Mouse (Mus musculus): ENCODE results near the gene Tmem88. TPM values are rescaled to one million over a fixed set of nuclear protein-coding genes. Genes with fewer than 3 reads are reported as not detected.

Tmem88 gene
- polyA plus RNA-seq, 1 experiment from 2014 or later = 54.7 TPM

DNA sequence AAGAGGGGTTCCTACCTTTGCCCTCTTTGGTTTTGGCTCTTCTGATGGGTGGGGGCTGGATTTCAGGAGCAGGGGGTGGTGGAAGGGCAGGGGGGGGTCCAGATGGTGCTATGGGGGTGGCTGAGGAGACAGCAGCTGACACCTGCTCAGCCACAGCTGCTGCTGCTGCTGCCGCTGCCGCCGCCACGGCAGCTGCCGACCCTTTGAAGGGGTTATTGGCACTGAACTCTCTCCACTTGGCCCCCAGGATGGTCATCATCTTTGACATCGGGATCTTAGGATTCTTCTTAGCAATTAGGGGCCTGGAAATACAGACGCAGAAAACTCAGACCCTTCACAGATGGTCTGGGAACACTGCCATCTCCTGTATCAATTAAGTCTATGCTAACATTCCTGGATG, 36.0 kb downstream of the Tmem88 start:
- H3K9me3 ChIP-seq (ENCODE audit: control insufficient read depth, low read length) = no peaks in the 10 kb centered on the region
- H3K36me3 ChIP-seq (ENCODE audit: control insufficient read depth, insufficient read depth, low read length) = peaks cover 62% of the 10 kb centered on the region
- H3K4me2 ChIP-seq (ENCODE audit: low read depth, low read length) = no peak overlapping the region
- no peak overlapping the region for H3K27ac ChIP-seq (ENCODE audit: low read length)
- ATAC-seq (ENCODE audit: low read depth) = no peak
- 59% methylated on average over 7 of the region's 7 CpGs for WGBS
- H3K27me3 ChIP-seq (ENCODE audit: control insufficient read depth, insufficient read depth, low read depth, low read length) = no peaks in the 10 kb centered on the region
- H3K4me3 ChIP-seq (ENCODE audit: low read length) = no peak overlapping the region
- peaks cover 28% of the 10 kb centered on the region for H3K4me1 ChIP-seq (replicated peaks; ENCODE audit: control insufficient read depth, insufficient read depth, low read length)
- no peak overlapping the region for H3K9ac ChIP-seq (ENCODE audit: low read length)

GRCm38 (mm10) chr11:69357690-69358089, 40.3 kb downstream of the Tmem88 start:
- no peaks in the 10 kb centered on the region for H3K9me3 ChIP-seq (ENCODE audit: control insufficient read depth, low read length)
- no peak overlapping the region for H3K9ac ChIP-seq (ENCODE audit: low read length)
- WGBS = 85% methylated on average over 12 of the region's 12 CpGs
- no peak overlapping the region for H3K27ac ChIP-seq (ENCODE audit: low read length)
- no peak overlapping the region for H3K4me2 ChIP-seq (ENCODE audit: low read depth, low read length)
- H3K27me3 ChIP-seq (ENCODE audit: control insufficient read depth, insufficient read depth, low read depth, low read length) = no peaks in the 10 kb centered on the region
- H3K4me3 ChIP-seq (ENCODE audit: low read length) = no peak overlapping the region
- ATAC-seq (ENCODE audit: low read depth) = no peak
- peaks cover 85% of the 10 kb centered on the region for H3K36me3 ChIP-seq (ENCODE audit: control insufficient read depth, insufficient read depth, low read length)
- peaks cover 2% of the 10 kb centered on the region; the same call in 1 of the 2 replicates for H3K4me1 ChIP-seq (replicated peaks; ENCODE audit: control insufficient read depth, insufficient read depth, low read length)

GRCm38 (mm10) chr11:69356544-69356943, 41.5 kb downstream of the Tmem88 start:
- ATAC-seq (ENCODE audit: low read depth) = no peak
- Histone ChIP-seq H3K4me2 (ENCODE audit: low read depth, low read length) (no peak overlapping the region), H3K4me3 (ENCODE audit: low read length) (no peak overlapping the region), H3K36me3 (ENCODE audit: control insufficient read depth, insufficient read depth, low read length) (peaks cover 85% of the 10 kb centered on the region), H3K9ac (ENCODE audit: low read length) (no peak overlapping the region), H3K9me3 (ENCODE audit: control insufficient read depth, low read length) (no peaks in the 10 kb centered on the region), H3K27me3 (ENCODE audit: control insufficient read depth, insufficient read depth, low read depth, low read length) (no peaks in the 10 kb centered on the region), H3K4me1 (replicated peaks; ENCODE audit: control insufficient read depth, insufficient read depth, low read length) (no peaks in the 10 kb centered on the region), H3K27ac (ENCODE audit: low read length) (no peak overlapping the region)
- 86% methylated on average over 5 of the region's 5 CpGs for WGBS

Other genes starting within 250 kb of the Tmem88 start
- 0.33 TPM in 1 of 2 replicates, not detected in the other for gene Alox12b, start 241.2 kb downstream of the Tmem88 start, polyA plus RNA-seq (2015; fragmentation: Nextera tagmentation; extraction: Ambion mirVana)
- gene Alox8, start 200.4 kb downstream of the Tmem88 start, polyA plus RNA-seq (2015; fragmentation: Nextera tagmentation; extraction: Ambion mirVana) = 0.43 and 0.44 TPM in 2 replicates
- 0.10 TPM in 2 replicates for gene Gucy2e, start 161.2 kb downstream of the Tmem88 start, polyA plus RNA-seq (2015; fragmentation: Nextera tagmentation; extraction: Ambion mirVana)
- gene Cntrob, start 74.5 kb downstream of the Tmem88 start, polyA plus RNA-seq (2015; fragmentation: Nextera tagmentation; extraction: Ambion mirVana) = 26.3 and 28.7 TPM in 2 replicates
- 159 and 168 TPM in 2 replicates for gene Trappc1, start 74.3 kb downstream of the Tmem88 start, polyA plus RNA-seq (2015; fragmentation: Nextera tagmentation; extraction: Ambion mirVana)
- gene Kcnab3, start 72.0 kb downstream of the Tmem88 start, polyA plus RNA-seq (2015; fragmentation: Nextera tagmentation; extraction: Ambion mirVana) = 0.62 and 1.6 TPM in 2 replicates
- gene Rnf227, start 57.8 kb downstream of the Tmem88 start, polyA plus RNA-seq (2015; fragmentation: Nextera tagmentation; extraction: Ambion mirVana) = 11.0 and 12.6 TPM in 2 replicates
- 56.9 and 60.3 TPM in 2 replicates for gene Chd3, start 28.8 kb downstream of the Tmem88 start, polyA plus RNA-seq (2015; fragmentation: Nextera tagmentation; extraction: Ambion mirVana)
- 158 and 165 TPM in 2 replicates for gene Naa38, start 2.7 kb downstream of the Tmem88 start, polyA plus RNA-seq (2015; fragmentation: Nextera tagmentation; extraction: Ambion mirVana)
- gene Cyb5d1, start 2.6 kb downstream of the Tmem88 start, polyA plus RNA-seq (2015; fragmentation: Nextera tagmentation; extraction: Ambion mirVana) = 32.3 and 32.6 TPM in 2 replicates
- 25.2 and 26.0 TPM in 2 replicates for gene Kdm6b, start 15.4 kb upstream of the Tmem88 start, polyA plus RNA-seq (2015; fragmentation: Nextera tagmentation; extraction: Ambion mirVana)
- gene Dnah2, start 150.9 kb upstream of the Tmem88 start, polyA plus RNA-seq (2015; fragmentation: Nextera tagmentation; extraction: Ambion mirVana) = 1.9 TPM in 2 replicates
- 5.6 and 5.7 TPM in 2 replicates for gene Efnb3, start 162.0 kb upstream of the Tmem88 start, polyA plus RNA-seq (2015; fragmentation: Nextera tagmentation; extraction: Ambion mirVana)
- gene Wrap53, start 182.0 kb upstream of the Tmem88 start, polyA plus RNA-seq (2015; fragmentation: Nextera tagmentation; extraction: Ambion mirVana) = 26.2 and 29.2 TPM in 2 replicates
- 141 and 154 TPM in 2 replicates for gene Trp53, start 182.1 kb upstream of the Tmem88 start, polyA plus RNA-seq (2015; fragmentation: Nextera tagmentation; extraction: Ambion mirVana)
- 10.5 and 12.7 TPM in 2 replicates for gene Atp1b2, start 207.7 kb upstream of the Tmem88 start, polyA plus RNA-seq (2015; fragmentation: Nextera tagmentation; extraction: Ambion mirVana)
- 0.15 TPM in 1 of 2 replicates, not detected in the other for gene Shbg, start 219.7 kb upstream of the Tmem88 start, polyA plus RNA-seq (2015; fragmentation: Nextera tagmentation; extraction: Ambion mirVana)
- gene Sat2, start 223.8 kb upstream of the Tmem88 start, polyA plus RNA-seq (2015; fragmentation: Nextera tagmentation; extraction: Ambion mirVana) = 15.2 and 19.2 TPM in 2 replicates
- gene Fxr2, start 234.8 kb upstream of the Tmem88 start, polyA plus RNA-seq (2015; fragmentation: Nextera tagmentation; extraction: Ambion mirVana) = 22.2 and 22.6 TPM in 2 replicates